Mouse (Mus musculus) c-Kit-positive CD71-positive TER-119-positive erythroid progenitor cells, embryonic 14.5 days (primary cell): ENCODE data around the gene Boll.
A peak's percentile ranks its signal among the peaks of the same experiment; 100 is the strongest.

Source experiments
- DNase-seq: peaks from one replicate; pipeline ENCODE4 v3.0.0-alpha.2; 2013; ENCODE audit warnings: low spot score

Gene Boll

GRCm38 (mm10) chr1:55207561-55207960, 155.7 kb downstream of the Boll start:
- DNase-seq: no peak

- DNase-seq: no peak
These were observed 157.4 kb downstream of the Boll start for GRCm38 (mm10) chr1:55205808-55206327.

GRCm38 (mm10) chr1:55201850-55202752, 161.2 kb downstream of the Boll start:
- no peak for DNase-seq

- peak; percentile 51 for DNase-seq
These were observed 164.6 kb downstream of the Boll start for GRCm38 (mm10) chr1:55198719-55199118.
